Mouse (Mus musculus): ENCODE measurements around the gene Nfe2l2. TPM values are rescaled to one million over a fixed set of nuclear protein-coding genes. Genes with fewer than 3 reads are reported as not detected.
"Not testable (repeated sequence)": the region's sequence is repeated elsewhere in the genome, so short reads cannot be mapped to it uniquely, and the experiment has no call there.

Nfe2l2 gene
- polyA plus RNA-seq, 1 experiment from 2014 or later, result 55.3 TPM

DNA sequence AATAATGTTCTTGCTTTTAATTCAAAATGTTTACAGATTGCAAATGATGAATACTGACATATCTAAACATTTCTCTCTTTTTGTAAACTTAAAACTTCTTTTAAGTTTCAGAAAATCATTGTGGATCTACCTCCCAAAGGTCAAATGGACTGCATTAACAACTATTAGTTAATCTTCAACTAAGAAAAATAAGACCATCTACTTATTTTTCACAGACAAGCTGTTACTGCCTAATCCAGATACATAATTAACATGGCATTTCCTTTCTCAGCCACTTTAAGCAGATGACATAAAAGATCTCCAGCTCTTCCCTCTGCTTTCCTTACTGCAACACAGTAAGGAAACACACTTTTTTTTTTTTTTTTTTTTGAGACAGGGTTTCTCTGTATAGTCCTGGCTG is 67.1 kb downstream of the Nfe2l2 start:
- H3K9ac ChIP-seq (ENCODE audit: low read length), result no peak overlapping the region
- no peak overlapping the region for H3K4me2 ChIP-seq (ENCODE audit: low read length)
- no peaks in the 10 kb centered on the region for H3K27me3 ChIP-seq (ENCODE audit: control insufficient read depth, insufficient read depth, low read length)
- H3K27ac ChIP-seq (replicated peaks in 1 of 2; ENCODE audit: control insufficient read depth in 1 of 2, insufficient read depth in 1 of 2, low read depth in 2 of 2, low read length in 2 of 2), result no peak overlapping the region
- no peaks in the 10 kb centered on the region for H3K36me3 ChIP-seq (ENCODE audit: control insufficient read depth, insufficient read depth, low read length)
- H3K9me3 ChIP-seq (ENCODE audit: control insufficient read depth, low read length), result no peaks in the 10 kb centered on the region
- no peaks in the 10 kb centered on the region for H3K4me1 ChIP-seq (ENCODE audit: control insufficient read depth in 2 of 2, insufficient read depth in 2 of 2, low read length in 2 of 2)
- H3K4me3 ChIP-seq (ENCODE audit: control insufficient read depth in 1 of 2, insufficient read depth in 1 of 2, low read depth in 1 of 2, low read length in 2 of 2), result no peak overlapping the region
- no peak for ATAC-seq (ENCODE audit: insufficient number of reproducible peaks, insufficient read depth, low FRiP score, low read depth)

- H3K9me3 ChIP-seq (ENCODE audit: control insufficient read depth, low read length); H3K4me2 ChIP-seq (ENCODE audit: low read length); H3K27ac ChIP-seq (replicated peaks in 1 of 2; ENCODE audit: control insufficient read depth in 1 of 2, insufficient read depth in 1 of 2, low read depth in 2 of 2, low read length in 2 of 2); H3K27me3 ChIP-seq (ENCODE audit: control insufficient read depth, insufficient read depth, low read length); H3K36me3 ChIP-seq (ENCODE audit: control insufficient read depth, insufficient read depth, low read length); H3K9ac ChIP-seq (ENCODE audit: low read length); ATAC-seq (ENCODE audit: insufficient number of reproducible peaks, insufficient read depth, low FRiP score, low read depth); H3K4me1 ChIP-seq (ENCODE audit: control insufficient read depth in 2 of 2, insufficient read depth in 2 of 2, low read length in 2 of 2); H3K4me3 ChIP-seq (ENCODE audit: control insufficient read depth in 1 of 2, insufficient read depth in 1 of 2, low read depth in 1 of 2, low read length in 2 of 2): not testable (repeated sequence)
- WGBS, result 86% methylated on average over 2 of the region's 2 CpGs
These were observed 67.5 kb downstream of the Nfe2l2 start for GRCm38 (mm10) chr2:75637055-75637304.

GRCm38 (mm10) chr2:75636261-75637054 is 68.0 kb downstream of the Nfe2l2 start:
- no peak for ATAC-seq (ENCODE audit: insufficient number of reproducible peaks, insufficient read depth, low FRiP score, low read depth)
- no peak overlapping the region for H3K4me2 ChIP-seq (ENCODE audit: low read length)
- H3K27ac ChIP-seq (replicated peaks in 1 of 2; ENCODE audit: control insufficient read depth in 1 of 2, insufficient read depth in 1 of 2, low read depth in 2 of 2, low read length in 2 of 2), result no peak overlapping the region
- WGBS, result 65% methylated on average over 6 of the region's 6 CpGs
- no peaks in the 10 kb centered on the region for H3K9me3 ChIP-seq (ENCODE audit: control insufficient read depth, low read length)
- no peaks in the 10 kb centered on the region for H3K27me3 ChIP-seq (ENCODE audit: control insufficient read depth, insufficient read depth, low read length)
- no peak overlapping the region for H3K4me3 ChIP-seq (ENCODE audit: control insufficient read depth in 1 of 2, insufficient read depth in 1 of 2, low read depth in 1 of 2, low read length in 2 of 2)
- no peak overlapping the region for H3K9ac ChIP-seq (ENCODE audit: low read length)
- no peaks in the 10 kb centered on the region for H3K36me3 ChIP-seq (ENCODE audit: control insufficient read depth, insufficient read depth, low read length)
- peaks cover 2 to 8% of the 10 kb centered on the region in 2 experiments for H3K4me1 ChIP-seq (ENCODE audit: control insufficient read depth in 2 of 2, insufficient read depth in 2 of 2, low read length in 2 of 2)

GRCm38 (mm10) chr2:75634431-75634830 is 70.0 kb downstream of the Nfe2l2 start:
- not testable (repeated sequence) for H3K27me3 ChIP-seq (ENCODE audit: control insufficient read depth, insufficient read depth, low read length); H3K4me3 ChIP-seq (ENCODE audit: control insufficient read depth in 1 of 2, insufficient read depth in 1 of 2, low read depth in 1 of 2, low read length in 2 of 2); H3K4me2 ChIP-seq (ENCODE audit: low read length); H3K36me3 ChIP-seq (ENCODE audit: control insufficient read depth, insufficient read depth, low read length); ATAC-seq (ENCODE audit: insufficient number of reproducible peaks, insufficient read depth, low FRiP score, low read depth); H3K27ac ChIP-seq (replicated peaks in 1 of 2; ENCODE audit: control insufficient read depth in 1 of 2, insufficient read depth in 1 of 2, low read depth in 2 of 2, low read length in 2 of 2); H3K9me3 ChIP-seq (ENCODE audit: control insufficient read depth, low read length); H3K9ac ChIP-seq (ENCODE audit: low read length)
- H3K4me1 ChIP-seq (ENCODE audit: control insufficient read depth in 2 of 2, insufficient read depth in 2 of 2, low read length in 2 of 2), result peaks cover 2 to 12% of the 10 kb centered on the region in 2 experiments
- 91% methylated on average over 14 of the region's 14 CpGs for WGBS

GRCm38 (mm10) chr2:75633784-75634183 is 70.7 kb downstream of the Nfe2l2 start:
- H3K9ac ChIP-seq (ENCODE audit: low read length), result no peak overlapping the region

DNA sequence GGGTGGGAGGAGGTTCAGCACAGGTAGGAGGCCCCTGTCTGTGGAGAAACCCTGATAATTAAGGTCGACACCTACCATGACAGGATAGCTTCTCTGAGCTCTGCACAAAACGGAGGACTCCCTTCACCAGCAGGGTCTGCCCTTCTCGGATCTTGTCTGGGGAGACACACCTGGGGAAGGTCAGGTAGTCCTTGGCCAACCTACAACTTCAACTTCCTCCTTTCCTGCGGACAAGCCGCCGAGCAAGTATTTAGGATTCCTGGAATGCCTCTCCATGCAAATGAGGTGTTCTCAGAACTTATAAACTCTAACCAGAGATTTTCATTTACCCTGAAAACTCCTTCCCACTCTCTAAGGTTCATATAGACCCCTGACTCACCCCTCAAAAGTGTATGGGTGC is 71.1 kb downstream of the Nfe2l2 start:
- Histone ChIP-seq H3K4me1 (ENCODE audit: control insufficient read depth in 2 of 2, insufficient read depth in 2 of 2, low read length in 2 of 2) (peaks cover 2 to 12% of the 10 kb centered on the region in 2 experiments), H3K36me3 (ENCODE audit: control insufficient read depth, insufficient read depth, low read length) (no peaks in the 10 kb centered on the region), H3K9me3 (ENCODE audit: control insufficient read depth, low read length) (no peaks in the 10 kb centered on the region), H3K9ac (ENCODE audit: low read length) (no peak overlapping the region), H3K27ac (replicated peaks in 1 of 2; ENCODE audit: control insufficient read depth in 1 of 2, insufficient read depth in 1 of 2, low read depth in 2 of 2, low read length in 2 of 2) (no peak overlapping the region), H3K4me2 (ENCODE audit: low read length) (no peak overlapping the region), H3K27me3 (ENCODE audit: control insufficient read depth, insufficient read depth, low read length) (no peaks in the 10 kb centered on the region), H3K4me3 (ENCODE audit: control insufficient read depth in 1 of 2, insufficient read depth in 1 of 2, low read depth in 1 of 2, low read length in 2 of 2) (no peak overlapping the region)
- ATAC-seq (ENCODE audit: insufficient number of reproducible peaks, insufficient read depth, low FRiP score, low read depth), result no peak
- 50% methylated on average over 6 of the region's 6 CpGs for WGBS

More at GRCm38 (mm10) chr2:75633784-75634183, 70.7 kb downstream of the Nfe2l2 start:
- no peak overlapping the region for H3K4me3 ChIP-seq (ENCODE audit: control insufficient read depth in 1 of 2, insufficient read depth in 1 of 2, low read depth in 1 of 2, low read length in 2 of 2)
- 0 out of 2 replicates have a peak, but pooled peaks have one; percentile 17 for ATAC-seq (ENCODE audit: insufficient number of reproducible peaks, insufficient read depth, low FRiP score, low read depth)
- no peak overlapping the region for H3K4me2 ChIP-seq (ENCODE audit: low read length)
- no peaks in the 10 kb centered on the region for H3K27me3 ChIP-seq (ENCODE audit: control insufficient read depth, insufficient read depth, low read length)
- H3K27ac ChIP-seq (replicated peaks in 1 of 2; ENCODE audit: control insufficient read depth in 1 of 2, insufficient read depth in 1 of 2, low read depth in 2 of 2, low read length in 2 of 2), result no peak overlapping the region
- 69% methylated on average over 5 of the region's 5 CpGs for WGBS
- no peaks in the 10 kb centered on the region for H3K9me3 ChIP-seq (ENCODE audit: control insufficient read depth, low read length)
- H3K4me1 ChIP-seq (ENCODE audit: control insufficient read depth in 2 of 2, insufficient read depth in 2 of 2, low read length in 2 of 2), result peaks cover 2 to 12% of the 10 kb centered on the region in 2 experiments
- H3K36me3 ChIP-seq (ENCODE audit: control insufficient read depth, insufficient read depth, low read length), result no peaks in the 10 kb centered on the region

GRCm38 (mm10) chr2:75632721-75633181 is 71.7 kb downstream of the Nfe2l2 start:
- Histone ChIP-seq H3K4me2 (ENCODE audit: low read length) (no peak overlapping the region), H3K9me3 (ENCODE audit: control insufficient read depth, low read length) (no peaks in the 10 kb centered on the region), H3K27me3 (ENCODE audit: control insufficient read depth, insufficient read depth, low read length) (no peaks in the 10 kb centered on the region), H3K4me3 (ENCODE audit: control insufficient read depth in 1 of 2, insufficient read depth in 1 of 2, low read depth in 1 of 2, low read length in 2 of 2) (no peak overlapping the region), H3K27ac (replicated peaks in 1 of 2; ENCODE audit: control insufficient read depth in 1 of 2, insufficient read depth in 1 of 2, low read depth in 2 of 2, low read length in 2 of 2) (no peak overlapping the region), H3K4me1 (ENCODE audit: control insufficient read depth in 2 of 2, insufficient read depth in 2 of 2, low read length in 2 of 2) (peaks cover 2 to 12% of the 10 kb centered on the region in 2 experiments), H3K9ac (ENCODE audit: low read length) (no peak overlapping the region), H3K36me3 (ENCODE audit: control insufficient read depth, insufficient read depth, low read length) (no peaks in the 10 kb centered on the region)
- no peak for ATAC-seq (ENCODE audit: insufficient number of reproducible peaks, insufficient read depth, low FRiP score, low read depth)
- WGBS, result 85% methylated on average over 12 of the region's 12 CpGs

DNA sequence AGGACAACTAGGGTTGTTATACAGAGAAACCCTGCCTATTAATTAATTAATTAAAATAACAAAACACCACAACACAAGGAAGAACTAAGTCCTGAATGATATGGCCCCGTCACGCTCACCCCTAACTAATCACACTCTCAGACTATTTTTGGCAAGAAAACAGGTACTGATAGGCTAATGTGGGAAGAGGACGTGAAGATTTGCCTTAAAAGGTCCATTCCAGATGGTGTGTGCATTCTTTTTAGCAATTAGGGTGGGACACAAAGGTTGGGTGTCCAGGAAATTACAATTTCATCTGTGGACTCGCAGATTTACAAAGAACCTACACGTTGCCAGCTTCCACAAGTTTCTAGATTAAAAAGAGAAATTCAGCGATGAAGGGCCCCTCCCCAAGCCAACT is 72.4 kb downstream of the Nfe2l2 start:
- Histone ChIP-seq H3K4me2 (ENCODE audit: low read length) (no peak overlapping the region), H3K9me3 (ENCODE audit: control insufficient read depth, low read length) (no peaks in the 10 kb centered on the region), H3K9ac (ENCODE audit: low read length) (no peak overlapping the region), H3K27ac (replicated peaks in 1 of 2; ENCODE audit: control insufficient read depth in 1 of 2, insufficient read depth in 1 of 2, low read depth in 2 of 2, low read length in 2 of 2) (no peak overlapping the region), H3K4me3 (ENCODE audit: control insufficient read depth in 1 of 2, insufficient read depth in 1 of 2, low read depth in 1 of 2, low read length in 2 of 2) (no peak overlapping the region), H3K27me3 (ENCODE audit: control insufficient read depth, insufficient read depth, low read length) (no peaks in the 10 kb centered on the region), H3K4me1 (ENCODE audit: control insufficient read depth in 2 of 2, insufficient read depth in 2 of 2, low read length in 2 of 2) (peaks cover 2 to 12% of the 10 kb centered on the region in 2 experiments), H3K36me3 (ENCODE audit: control insufficient read depth, insufficient read depth, low read length) (no peaks in the 10 kb centered on the region)
- WGBS, result 55% methylated on average over 6 of the region's 6 CpGs
- no peak for ATAC-seq (ENCODE audit: insufficient number of reproducible peaks, insufficient read depth, low FRiP score, low read depth)
